Mouse (Mus musculus) brain, embryonic 14.5 days (tissue): ENCODE data around the gene Irf9.

Experiments used
- CTCF ChIP-seq: fragments of 200-500 bp; IDR thresholded peaks from 2 replicates; pipeline ENCODE4 v1.5.1; 2012; ENCODE audit warnings: inconsistent platforms, mild to moderate bottlenecking, moderate library complexity, borderline replicate concordance; ENCODE audit not compliant: insufficient read depth, insufficient read length; ENCODE audit errors: extremely low read depth
- POLR2A ChIP-seq: fragments of 200-500 bp; IDR thresholded peaks from 2 replicates; pipeline ENCODE4 v1.6.1; 2012; ENCODE audit warnings: mild to moderate bottlenecking, inconsistent platforms, borderline replicate concordance; ENCODE audit not compliant: poor library complexity, insufficient read depth, insufficient read length, severe bottlenecking; ENCODE audit errors: extremely low read depth

DNA sequence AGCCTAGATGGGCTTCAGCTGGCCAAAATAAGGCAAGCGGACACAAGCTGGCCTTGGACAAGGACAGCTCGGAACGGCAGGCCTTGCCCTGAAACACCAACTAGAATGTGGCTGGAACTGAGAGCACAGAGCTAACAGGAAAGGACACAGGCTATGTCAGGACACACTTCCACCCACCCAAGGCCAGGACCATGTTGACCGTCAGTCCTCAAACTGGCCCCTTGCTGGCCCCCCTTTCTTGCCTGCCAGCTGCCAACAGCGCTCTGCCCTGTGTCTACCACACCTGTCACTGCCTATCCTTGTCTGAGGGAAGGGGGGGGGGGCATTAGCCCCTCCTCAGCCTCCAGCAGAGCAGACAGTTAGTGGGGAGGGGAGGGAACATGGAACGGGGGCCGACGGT, 28.1 kb upstream of the Irf9 start, which contains the start of gene Fitm1:
- TF ChIP-seq CTCF, result no peak
- no peak for TF ChIP-seq POLR2A
